Mouse (Mus musculus) gastrocnemius, adult 18-20 months (tissue): Measurements from ENCODE around the gene Limd1. TPM values are rescaled to one million over a fixed set of nuclear protein-coding genes. Genes with fewer than 3 reads are reported as not detected.

Source experiments
- DNase-seq: peaks from one replicate; pipeline ENCODE4 v3.0.0; 2021; ENCODE audit warnings: low spot score
- total RNA-seq, 2 experiments: library from RNA; stranded (reverse); gene quantifications; 2 replicates each; pipeline ENCODE4 v1.2.3; 2021

Limd1 gene
- total RNA-seq, 2 experiments from 2014 or later: 31.3 to 37.1 TPM

- DNase-seq: no peak
Observed at GRCm38 (mm10) chr9:123480253-123480921, 1.9 kb downstream of the Limd1 start.

GRCm38 (mm10) chr9:123481136-123481535, 2.6 kb downstream of the Limd1 start:
- DNase-seq: no peak

- DNase-seq: no peak
Observed at GRCm38 (mm10) chr9:123483598-123483997, 5.1 kb downstream of the Limd1 start.

GRCm38 (mm10) chr9:123484830-123485229, 6.3 kb downstream of the Limd1 start:
- no peak for DNase-seq

- DNase-seq: no peak
Observed at GRCm38 (mm10) chr9:123485561-123485960, 7.1 kb downstream of the Limd1 start.

- no peak for DNase-seq
Observed at GRCm38 (mm10) chr9:123486635-123487034, 8.1 kb downstream of the Limd1 start.

GRCm38 (mm10) chr9:123489073-123489472, 10.6 kb downstream of the Limd1 start:
- DNase-seq: no peak

- peak; percentile 78 for DNase-seq
Observed at GRCm38 (mm10) chr9:123489727-123490343, 11.3 kb downstream of the Limd1 start.

GRCm38 (mm10) chr9:123490930-123491329, 12.4 kb downstream of the Limd1 start:
- peak; percentile 72 for DNase-seq

- no peak for DNase-seq
Observed at GRCm38 (mm10) chr9:123491917-123492585, 13.5 kb downstream of the Limd1 start.

- no peak for DNase-seq
Observed at GRCm38 (mm10) chr9:123496665-123497064, 18.2 kb downstream of the Limd1 start.

- DNase-seq: no peak
Observed at GRCm38 (mm10) chr9:123497906-123498305, 19.4 kb downstream of the Limd1 start.

- no peak for DNase-seq
Observed at GRCm38 (mm10) chr9:123500480-123500879, 22.0 kb downstream of the Limd1 start.

- no peak for DNase-seq
Observed at GRCm38 (mm10) chr9:123503171-123503834, 24.8 kb downstream of the Limd1 start.

GRCm38 (mm10) chr9:123504325-123504724, 25.8 kb downstream of the Limd1 start:
- DNase-seq: peak; percentile 77

- no peak for DNase-seq
Observed at GRCm38 (mm10) chr9:123505598-123505997, 27.1 kb downstream of the Limd1 start.

- no peak for DNase-seq
Observed at GRCm38 (mm10) chr9:123506270-123507146, 28.0 kb downstream of the Limd1 start.

GRCm38 (mm10) chr9:123507380-123507779, 28.9 kb downstream of the Limd1 start:
- no peak for DNase-seq

GRCm38 (mm10) chr9:123508986-123509385, 30.5 kb downstream of the Limd1 start:
- no peak for DNase-seq

GRCm38 (mm10) chr9:123509638-123510604, 31.4 kb downstream of the Limd1 start:
- no peak for DNase-seq
